Mouse (Mus musculus) embryonic facial prominence, embryonic 10.5 days (tissue): ENCODE measurements around the gene Sap18. TPM values are rescaled to one million over a fixed set of nuclear protein-coding genes. Genes with fewer than 3 reads are reported as not detected.

ENCODE experiments used
- DNase-seq: peaks from one replicate; pipeline ENCODE4 v3.0.0-alpha.2; 2017; ENCODE audit warnings: low spot score
- H3K27ac ChIP-seq: fragments of 300-500 bp; sonication (generic); replicated peaks from 2 replicates; pipeline ENCODE4 v1.5.1; 2016; ENCODE audit warnings: mild to moderate bottlenecking
- H3K27me3 ChIP-seq: fragments of 300-500 bp; sonication (generic); replicated peaks from 2 replicates; pipeline ENCODE4 v1.6.1; 2016; ENCODE audit warnings: low read depth, mild to moderate bottlenecking; ENCODE audit not compliant: poor library complexity, severe bottlenecking
- H3K36me3 ChIP-seq: fragments of 300-500 bp; sonication (generic); replicated peaks from 2 replicates; pipeline ENCODE4 v1.6.1; 2016; ENCODE audit warnings: mild to moderate bottlenecking, moderate library complexity
- H3K4me1 ChIP-seq: fragments of 300-500 bp; sonication (generic); 2 replicates; pipeline ENCODE4 v1.6.1; 2016
- H3K4me3 ChIP-seq: fragments of 300-500 bp; sonication (generic); 2 replicates; pipeline ENCODE4 v1.5.1; 2016; ENCODE audit warnings: mild to moderate bottlenecking, moderate library complexity
- H3K9me3 ChIP-seq: fragments of 300-500 bp; sonication (generic); 2 replicates; pipeline ENCODE4 v1.6.1; 2016; ENCODE audit warnings: mild to moderate bottlenecking
- WGBS: fragments of 180-500 bp; shearing (Covaris S2); methylation state at CpG from one replicate; pipeline ENCODE4 v1.1.7; 2016; 5-methylcytosine and 5-hydroxymethylcytosine counted together
- polyA plus RNA-seq: library from polyadenylated mRNA; unstranded; fragments of >200 nt; fragmentation: Nextera tagmentation; extraction: Ambion mirVana; gene quantifications from 2 replicates; pipeline ENCODE4 v1.2.1, GENCODE M21; 2016

Sap18 gene
- polyA plus RNA-seq, 1 experiment from 2014 or later, result 41.2 TPM

DNA sequence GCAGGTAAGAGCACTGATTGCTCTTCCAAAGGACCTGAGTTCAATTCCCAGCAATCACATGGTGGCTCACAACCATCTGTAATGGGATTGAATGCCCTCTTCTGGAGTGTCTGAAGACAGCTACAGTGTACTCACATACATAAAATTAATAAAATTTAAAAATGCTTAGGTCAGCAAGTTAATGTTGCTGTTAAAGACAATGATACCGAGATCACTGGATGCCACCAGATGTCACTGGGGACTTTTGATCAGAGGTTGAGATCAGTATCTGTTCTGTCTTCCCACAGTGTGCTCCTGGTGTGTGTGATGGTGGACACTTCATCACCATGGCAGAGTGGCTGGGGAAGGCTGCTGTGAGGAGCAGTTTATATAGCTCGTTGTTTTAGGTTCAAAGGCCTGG is 8.7 kb upstream of the Sap18 start:
- WGBS, result 80% methylated on average over 2 of the region's 2 CpGs
- no peaks in the 10 kb centered on the region for H3K4me1 ChIP-seq

GRCm38 (mm10) chr14:57789759-57790158 is 8.2 kb upstream of the Sap18 start:
- DNase-seq, result no peak
- WGBS, result 88% methylated on average over 9 of the region's 9 CpGs
- H3K27me3 ChIP-seq, result no peaks in the 10 kb centered on the region

More for the DNA sequence above, 8.7 kb upstream of the Sap18 start:
- no peak overlapping the region for H3K4me3 ChIP-seq
- H3K9me3 ChIP-seq, result no peaks in the 10 kb centered on the region
- H3K27me3 ChIP-seq, result no peaks in the 10 kb centered on the region
- DNase-seq, result no peak
- no peaks in the 10 kb centered on the region for H3K36me3 ChIP-seq
- no peak overlapping the region for H3K27ac ChIP-seq

DNA sequence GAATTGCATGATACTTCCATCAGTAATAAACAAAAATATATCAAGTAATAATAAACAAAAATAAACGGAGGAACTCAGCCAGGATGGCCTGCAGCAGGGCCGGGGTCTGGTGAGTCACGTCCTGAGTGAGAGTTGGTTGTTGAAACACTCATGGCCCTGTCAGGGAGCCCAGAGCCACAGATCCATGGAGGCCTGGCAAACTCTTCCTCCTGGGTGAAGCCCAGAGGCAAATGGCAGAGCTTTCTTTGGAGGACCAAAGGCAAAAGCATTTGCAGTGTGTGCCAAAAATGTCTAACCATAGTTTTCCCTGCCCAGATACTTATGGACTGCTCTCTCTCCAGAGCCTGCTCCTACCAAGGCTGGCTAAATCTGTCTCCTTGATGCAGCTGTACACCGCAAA is 6.8 kb upstream of the Sap18 start:
- Histone ChIP-seq H3K9me3 (no peaks in the 10 kb centered on the region), H3K27ac (no peak overlapping the region), H3K27me3 (no peaks in the 10 kb centered on the region), H3K36me3 (no peaks in the 10 kb centered on the region), H3K4me3 (no peak overlapping the region), H3K4me1 (no peaks in the 10 kb centered on the region)
- DNase-seq, result no peak
- WGBS, result 84% methylated on average over 4 of the region's 4 CpGs

More at GRCm38 (mm10) chr14:57789759-57790158, 8.2 kb upstream of the Sap18 start:
- H3K36me3 ChIP-seq, result no peaks in the 10 kb centered on the region
- H3K27ac ChIP-seq, result no peak overlapping the region
- H3K4me1 ChIP-seq, result no peaks in the 10 kb centered on the region
- H3K4me3 ChIP-seq, result no peak overlapping the region
- H3K9me3 ChIP-seq, result no peaks in the 10 kb centered on the region

- no peak for DNase-seq
- peak overlapping the region; percentile 92 for H3K4me3 ChIP-seq
- H3K36me3 ChIP-seq, result peaks cover 25% of the 10 kb centered on the region
- peak overlapping the region; percentile 94 for H3K27ac ChIP-seq
- peaks cover 21% of the 10 kb centered on the region for H3K4me1 ChIP-seq
- no peaks in the 10 kb centered on the region for H3K27me3 ChIP-seq
- no peaks in the 10 kb centered on the region for H3K9me3 ChIP-seq
- WGBS, result 10% methylated on average over 7 of the region's 7 CpGs
These were observed 429 bp upstream of the Sap18 start for GRCm38 (mm10) chr14:57797551-57797950.

DNA sequence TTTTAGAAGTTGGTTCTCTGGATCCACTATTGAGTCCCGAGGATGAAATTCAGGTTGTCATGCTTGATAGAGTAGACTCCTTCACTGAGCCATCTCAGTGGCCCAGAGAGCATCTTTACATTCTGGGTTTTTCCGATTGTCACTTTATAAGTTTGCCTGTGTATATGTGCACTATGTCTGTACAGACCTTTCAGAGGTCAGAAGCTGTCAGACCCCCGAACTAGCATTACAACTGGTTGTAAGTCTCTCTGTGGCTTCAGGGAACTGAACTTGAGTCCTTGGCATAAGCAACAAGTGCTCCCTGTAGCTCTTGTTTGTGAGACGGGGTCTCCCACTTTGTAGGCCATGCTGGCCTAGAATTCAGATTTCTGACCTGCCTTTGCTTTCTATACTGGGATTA is 5.8 kb downstream of the Sap18 start:
- Histone ChIP-seq H3K27ac (no peak overlapping the region), H3K9me3 (no peaks in the 10 kb centered on the region), H3K36me3 (peaks cover 86% of the 10 kb centered on the region), H3K27me3 (no peaks in the 10 kb centered on the region), H3K4me1 (peaks cover 17% of the 10 kb centered on the region), H3K4me3 (no peak overlapping the region)
- no peak for DNase-seq
- WGBS, result 88% methylated on average over 4 of the region's 4 CpGs

DNA sequence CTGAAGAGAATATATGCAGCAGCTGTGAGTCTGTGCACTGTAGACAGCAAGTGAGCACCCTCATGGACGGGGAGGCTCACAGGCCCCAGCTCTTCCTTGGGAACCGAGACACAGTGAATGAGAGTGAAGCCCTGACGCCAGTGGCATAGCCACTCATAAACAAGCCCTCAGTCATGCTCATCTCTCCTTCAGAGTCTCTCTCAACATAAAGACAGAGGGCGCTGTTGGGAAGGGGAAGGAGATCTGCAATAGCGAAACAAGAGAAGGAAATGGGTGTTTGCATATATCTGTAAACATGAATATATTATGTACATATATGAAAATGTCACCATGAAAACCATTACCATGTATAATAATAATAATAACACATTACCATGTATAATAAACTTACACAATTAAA is 10.6 kb downstream of the Sap18 start:
- Histone ChIP-seq H3K4me1 (no peaks in the 10 kb centered on the region), H3K27me3 (no peaks in the 10 kb centered on the region), H3K36me3 (peaks cover 99% of the 10 kb centered on the region), H3K9me3 (no peaks in the 10 kb centered on the region), H3K27ac (no peak overlapping the region), H3K4me3 (no peak overlapping the region)
- 76% methylated on average over 5 of the region's 5 CpGs for WGBS
- no peak for DNase-seq

DNA sequence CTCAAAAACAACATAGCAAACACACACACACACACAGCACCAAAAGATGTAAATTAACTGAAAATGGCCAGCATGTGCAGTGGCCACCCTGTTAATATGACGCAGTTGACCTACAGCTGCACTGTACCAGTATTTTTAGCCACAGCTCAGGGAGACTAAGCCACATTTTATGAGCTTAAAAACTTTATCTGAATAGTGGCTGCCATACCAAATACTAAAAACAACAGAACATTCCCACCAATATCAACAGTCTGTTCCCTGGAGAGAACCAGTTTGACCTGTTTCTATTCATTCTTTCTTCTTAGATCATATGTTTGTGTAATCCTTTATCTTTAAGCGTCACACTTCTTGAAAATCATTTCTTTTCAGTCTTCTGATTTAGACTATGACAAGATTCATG is 12.9 kb downstream of the Sap18 start:
- no peak overlapping the region for H3K27ac ChIP-seq
- no peak overlapping the region for H3K4me3 ChIP-seq
- WGBS, result 88% methylated on average over 2 of the region's 2 CpGs
- H3K27me3 ChIP-seq, result no peaks in the 10 kb centered on the region
- peaks cover 98% of the 10 kb centered on the region for H3K36me3 ChIP-seq
- H3K9me3 ChIP-seq, result 0 out of 2 replicates have a peak, but pooled peaks cover 3% of the 10 kb centered on the region
- no peaks in the 10 kb centered on the region for H3K4me1 ChIP-seq
- no peak for DNase-seq

- H3K27ac ChIP-seq, result no peak overlapping the region
- H3K9me3 ChIP-seq, result 0 out of 2 replicates have a peak, but pooled peaks cover 3% of the 10 kb centered on the region
- H3K36me3 ChIP-seq, result peaks cover 98% of the 10 kb centered on the region
- WGBS, result 95% methylated on average over 5 of the region's 5 CpGs
- no peaks in the 10 kb centered on the region for H3K27me3 ChIP-seq
- no peak for DNase-seq
- no peaks in the 10 kb centered on the region for H3K4me1 ChIP-seq
- H3K4me3 ChIP-seq, result no peak overlapping the region
These were observed 13.9 kb downstream of the Sap18 start for GRCm38 (mm10) chr14:57811844-57812243.

DNA sequence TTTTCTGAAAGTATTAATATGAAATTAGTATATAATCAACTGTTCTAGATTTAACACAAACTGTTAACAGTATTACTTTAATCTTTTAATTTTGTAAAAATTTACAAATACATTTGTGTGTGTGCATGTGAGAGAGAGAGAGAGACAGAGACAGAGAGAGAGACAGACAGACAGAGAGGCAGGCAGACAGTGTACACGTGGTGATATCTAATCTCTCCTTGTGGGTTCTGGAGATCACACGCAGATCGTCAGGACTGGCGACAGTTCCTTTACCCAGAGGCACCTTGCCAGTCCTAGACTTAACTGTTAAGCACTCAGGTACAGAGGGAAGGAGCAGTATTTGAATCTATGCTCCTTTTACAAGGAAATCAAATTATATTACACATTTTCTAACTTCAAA is 22.9 kb downstream of the Sap18 start:
- H3K4me1 ChIP-seq, result peaks cover 7% of the 10 kb centered on the region
- peaks cover 82% of the 10 kb centered on the region for H3K36me3 ChIP-seq
- 91% methylated on average over 4 of the region's 4 CpGs for WGBS
- H3K27ac ChIP-seq, result no peak overlapping the region
- no peaks in the 10 kb centered on the region for H3K9me3 ChIP-seq
- no peaks in the 10 kb centered on the region for H3K27me3 ChIP-seq
- no peak for DNase-seq
- no peak overlapping the region for H3K4me3 ChIP-seq

- peaks cover 32% of the 10 kb centered on the region for H3K36me3 ChIP-seq
- no peaks in the 10 kb centered on the region for H3K27me3 ChIP-seq
- WGBS, result under 1% methylated on average over 96 of the region's 96 CpGs
- peak within 1 kb of the TSS; percentile 92 for H3K4me3 ChIP-seq
- DNase-seq, result peak; percentile 95
- peaks cover 18% of the 10 kb centered on the region for H3K4me1 ChIP-seq
- H3K9me3 ChIP-seq, result no peaks in the 10 kb centered on the region
- peak within 1 kb of the TSS; percentile 98 for H3K27ac ChIP-seq
These were observed 28.1 kb downstream of the Sap18 start, which contains the start of the genes Ska3 and Mrpl57 for GRCm38 (mm10) chr14:57825788-57826751. Gene Ska3, minus strand, starts transcription at chr14:57826185. Gene Mrpl57, plus strand, starts transcription at chr14:57826234.

DNA sequence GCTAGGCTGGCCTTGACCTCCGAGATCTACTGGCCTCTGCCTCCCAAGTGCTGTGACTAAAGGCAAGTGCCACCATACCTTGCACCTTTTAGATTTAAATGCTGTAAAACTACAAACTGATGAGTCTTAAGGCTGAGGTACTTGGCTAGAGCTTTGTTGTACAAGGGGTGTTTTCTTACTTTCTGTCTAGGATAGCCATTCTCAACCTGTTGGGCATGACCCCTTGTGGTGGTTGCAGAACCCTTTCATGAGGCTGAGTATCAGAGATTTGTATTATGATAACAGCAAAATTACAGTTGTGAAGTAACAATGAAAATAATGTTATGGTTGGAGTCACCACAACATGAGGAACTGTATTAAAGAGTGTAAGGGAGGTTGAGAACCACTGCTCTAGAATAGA is 29.3 kb downstream of the Sap18 start:
- H3K9me3 ChIP-seq, result no peaks in the 10 kb centered on the region
- H3K36me3 ChIP-seq, result peaks cover 20% of the 10 kb centered on the region
- 86% methylated on average over 1 of the region's 1 CpGs for WGBS
- H3K4me1 ChIP-seq, result peaks cover 18% of the 10 kb centered on the region
- no peak for DNase-seq
- peak overlapping the region; percentile 92 for H3K4me3 ChIP-seq
- no peaks in the 10 kb centered on the region for H3K27me3 ChIP-seq
- H3K27ac ChIP-seq, result peak overlapping the region; percentile 98; the same call in 1 of the 2 replicates

GRCm38 (mm10) chr14:57833526-57833925 is 35.5 kb downstream of the Sap18 start:
- no peak overlapping the region for H3K4me3 ChIP-seq
- no peak overlapping the region for H3K27ac ChIP-seq
- no peaks in the 10 kb centered on the region for H3K4me1 ChIP-seq
- no peaks in the 10 kb centered on the region for H3K9me3 ChIP-seq
- no peaks in the 10 kb centered on the region for H3K27me3 ChIP-seq
- WGBS, result 95% methylated on average over 2 of the region's 2 CpGs
- no peak for DNase-seq
- H3K36me3 ChIP-seq, result peaks cover 51% of the 10 kb centered on the region

DNA sequence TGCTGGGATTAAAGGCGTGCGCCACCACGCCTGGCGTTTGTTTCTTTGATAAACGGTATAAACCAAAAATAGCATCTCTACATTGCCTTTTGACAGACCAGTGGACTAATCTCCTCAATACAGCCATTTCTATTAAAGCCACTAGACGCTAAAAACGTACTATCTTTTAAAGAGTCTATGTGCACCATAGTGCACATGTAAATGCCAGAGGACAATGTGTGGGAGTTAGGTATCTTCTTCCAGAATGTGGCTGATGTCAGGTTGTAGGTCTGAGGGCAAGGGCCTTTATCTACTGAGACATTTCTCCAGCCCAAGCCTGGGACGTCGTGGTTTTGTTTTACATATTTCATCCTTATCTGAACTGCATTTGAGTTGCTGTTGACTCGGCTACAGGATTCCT is 37.2 kb downstream of the Sap18 start:
- DNase-seq, result no peak
- H3K27me3 ChIP-seq, result no peaks in the 10 kb centered on the region
- no peak overlapping the region for H3K4me3 ChIP-seq
- no peak overlapping the region for H3K27ac ChIP-seq
- H3K9me3 ChIP-seq, result no peaks in the 10 kb centered on the region
- WGBS, result 94% methylated on average over 10 of the region's 10 CpGs
- H3K4me1 ChIP-seq, result no peaks in the 10 kb centered on the region
- peaks cover 63% of the 10 kb centered on the region for H3K36me3 ChIP-seq
